Mouse (Mus musculus): ENCODE measurements around the gene Cdc42ep2.

The Cdc42ep2 gene

GRCm38 (mm10) chr19:5924713-5925093 is at the start of gene Cdc42ep2:
Gene Cdc42ep2 (minus strand): TSS chr19:5924816.
- in situ Hi-C loops (cut with MboI, MseI): loop anchor here (5.0 kb wide), 1 partner anchor 33 kb away; no protein-coding TSS in a partner anchor

- in situ Hi-C loops (cut with MboI, MseI): no loop called here
Measured at GRCm38 (mm10) chr19:5967664-5968063, 43.0 kb upstream of the Cdc42ep2 start.

- in situ Hi-C loops (cut with MboI, MseI): no loop called here
Measured at GRCm38 (mm10) chr19:5966786-5967185, 42.2 kb upstream of the Cdc42ep2 start.

GRCm38 (mm10) chr19:5965910-5966309 is 41.3 kb upstream of the Cdc42ep2 start:
- in situ Hi-C loops (cut with MboI, MseI): no loop called here

- in situ Hi-C loops (cut with MboI, MseI): no loop called here
Measured at GRCm38 (mm10) chr19:5965280-5965679, 40.7 kb upstream of the Cdc42ep2 start.

GRCm38 (mm10) chr19:5964804-5965203 is 40.2 kb upstream of the Cdc42ep2 start:
- in situ Hi-C loops (cut with MboI, MseI): loop anchor here (5.0 kb wide), 2 partner anchors 52 to 157 kb away; partner anchors contain the start of gene Capn1

- in situ Hi-C loops (cut with MboI, MseI): loop anchor here (5.0 kb wide), 2 partner anchors 53 to 158 kb away; partner anchors contain the start of gene Capn1
Measured at GRCm38 (mm10) chr19:5963883-5964562, 39.4 kb upstream of the Cdc42ep2 start, which contains the start of gene Pola2. Gene Pola2 (minus strand): TSS chr19:5964202.

- in situ Hi-C loops (cut with MboI, MseI): loop anchor here (5.0 kb wide), 2 partner anchors 55 to 160 kb away; partner anchors contain the start of gene Capn1
Measured at GRCm38 (mm10) chr19:5962651-5963050, 38.0 kb upstream of the Cdc42ep2 start.

GRCm38 (mm10) chr19:5957371-5957770 is 32.8 kb upstream of the Cdc42ep2 start:
- in situ Hi-C loops (cut with MboI, MseI): loop anchor here (5.0 kb wide), 1 partner anchor 35 kb away; the partner anchor contains the start of gene Cdc42ep2

GRCm38 (mm10) chr19:5956685-5957084 is 32.1 kb upstream of the Cdc42ep2 start:
- in situ Hi-C loops (cut with MboI, MseI): loop anchor here (5.0 kb wide), 1 partner anchor 34 kb away; the partner anchor contains the start of gene Cdc42ep2

- in situ Hi-C loops (cut with MboI, MseI): loop anchor here (5.0 kb wide), 1 partner anchor 34 kb away; the partner anchor contains the start of gene Cdc42ep2
Measured at GRCm38 (mm10) chr19:5955704-5956670, 31.4 kb upstream of the Cdc42ep2 start.

- in situ Hi-C loops (cut with MboI, MseI): loop anchor here (5.0 kb wide), 1 partner anchor 33 kb away; the partner anchor contains the start of gene Cdc42ep2
Measured at GRCm38 (mm10) chr19:5954936-5955335, 30.3 kb upstream of the Cdc42ep2 start.

GRCm38 (mm10) chr19:5954031-5954710 is 29.6 kb upstream of the Cdc42ep2 start:
- in situ Hi-C loops (cut with MboI, MseI): no loop called here

GRCm38 (mm10) chr19:5953201-5953770 is 28.7 kb upstream of the Cdc42ep2 start:
- in situ Hi-C loops (cut with MboI, MseI): no loop called here

- in situ Hi-C loops (cut with MboI, MseI): no loop called here
Measured at GRCm38 (mm10) chr19:5952071-5952691, 27.6 kb upstream of the Cdc42ep2 start.

GRCm38 (mm10) chr19:5951631-5952030 is 27.0 kb upstream of the Cdc42ep2 start:
- in situ Hi-C loops (cut with MboI, MseI): no loop called here

GRCm38 (mm10) chr19:5950218-5950617 is 25.6 kb upstream of the Cdc42ep2 start:
- in situ Hi-C loops (cut with MboI, MseI): no loop called here

GRCm38 (mm10) chr19:5945891-5946290 is 21.3 kb upstream of the Cdc42ep2 start:
- in situ Hi-C loops (cut with MboI, MseI): no loop called here

GRCm38 (mm10) chr19:5945027-5945426 is 20.4 kb upstream of the Cdc42ep2 start:
- in situ Hi-C loops (cut with MboI, MseI): no loop called here

GRCm38 (mm10) chr19:5944145-5944544 is 19.5 kb upstream of the Cdc42ep2 start:
- in situ Hi-C loops (cut with MboI, MseI): no loop called here

Data from T-helper 2 cell (primary cell).